Mouse (Mus musculus) CD4-positive, CD25-positive, alpha-beta regulatory T cell (primary cell): ENCODE data around the gene Batf. TPM values are rescaled to one million over a fixed set of nuclear protein-coding genes. Genes with fewer than 3 reads are reported as not detected.

Experiments used
- polyA plus RNA-seq: library from polyadenylated mRNA; unstranded; fragments of 100-300 nt; shearing (Covaris generic); gene quantifications from one replicate; pipeline ENCODE4 v1.2.1, GENCODE M21; 2017

Batf gene
- 146 TPM for polyA plus RNA-seq

GRCm38 (mm10) chr12:85686466-85687216 lies at the start of gene Batf:
TSS of gene Batf (plus strand) at chr12:85686669.

GRCm38 (mm10) chr12:85745827-85746695 lies 59.6 kb downstream of the Batf start, which contains the start of gene Flvcr2:
TSS of gene Flvcr2 (plus strand) at chr12:85746539.

Other genes with a start within 250 kb of the Batf start
- 26.5 TPM for gene Fos, start 212.8 kb upstream of the Batf start, polyA plus RNA-seq
- 5.2 TPM for gene Jdp2, start 87.6 kb upstream of the Batf start, polyA plus RNA-seq
- gene Flvcr2, start 59.9 kb downstream of the Batf start, polyA plus RNA-seq = 0.59 TPM
- 98.5 TPM for gene Erg28, start 137.9 kb downstream of the Batf start, polyA plus RNA-seq
- gene Ttll5, start 138.0 kb downstream of the Batf start, polyA plus RNA-seq = 11.8 TPM